Mouse (Mus musculus) hindbrain, postnatal 0 days (tissue): ENCODE data around the gene Tex12. TPM values are rescaled to one million over a fixed set of nuclear protein-coding genes. Genes with fewer than 3 reads are reported as not detected.

Experiments used
- ATAC-seq: fragments of 200-750 bp; cut with Nextera tagmentation; 2 replicates; pipeline ENCODE4 v1.8.0; 2017; ENCODE audit warnings: mild to moderate bottlenecking, moderate TSS enrichment, moderate library complexity
- DNase-seq: peaks from one replicate; pipeline ENCODE4 v3.0.0-alpha.2; 2015; ENCODE audit warnings: low spot score
- H3K27ac ChIP-seq: fragments of 300-500 bp; sonication (generic); 2 replicates; pipeline ENCODE4 v1.5.1; 2014; ENCODE audit warnings: mild to moderate bottlenecking
- H3K27me3 ChIP-seq: fragments of 300-500 bp; sonication (generic); 2 replicates; pipeline ENCODE4 v1.6.1; 2014; ENCODE audit warnings: low read length, mixed read lengths; ENCODE audit not compliant: insufficient read depth
- H3K36me3 ChIP-seq: fragments of 300-500 bp; sonication (generic); 2 replicates; pipeline ENCODE4 v1.6.1; 2014; ENCODE audit warnings: low read length, mixed read lengths; ENCODE audit not compliant: insufficient read depth
- H3K4me1 ChIP-seq: fragments of 300-500 bp; sonication (generic); 2 replicates; pipeline ENCODE4 v1.6.1; 2014; ENCODE audit warnings: antibody characterized with exemption, low read length, mixed read lengths; ENCODE audit not compliant: insufficient read depth
- H3K4me2 ChIP-seq: fragments of 300-500 bp; sonication (generic); 2 replicates; pipeline ENCODE4 v1.6.1; 2014; ENCODE audit warnings: low read depth, mild to moderate bottlenecking, low read length, moderate library complexity, mixed read lengths
- H3K4me3 ChIP-seq: fragments of 300-500 bp; sonication (generic); 2 replicates; pipeline ENCODE4 v1.5.1; 2014; ENCODE audit warnings: low read length
- H3K9ac ChIP-seq: fragments of 300-500 bp; sonication (generic); replicated peaks from 2 replicates; pipeline ENCODE4 v1.6.1; 2014; ENCODE audit warnings: mild to moderate bottlenecking, low read length, moderate library complexity, mixed read lengths
- H3K9me3 ChIP-seq: fragments of 300-500 bp; sonication (generic); 2 replicates; pipeline ENCODE4 v1.6.1; 2016; ENCODE audit warnings: low read length, mixed read lengths
- CTCF ChIP-seq: IDR thresholded peaks from 2 replicates; pipeline ENCODE4 v1.5.1; 2016; ENCODE audit warnings: antibody characterized with exemption, control low read depth, low read depth
- WGBS: fragments of 180-500 bp; shearing (Covaris S2); extraction: QIAGEN DNeasy Blood & Tissue Kit; methylation state at CpG from one replicate; pipeline ENCODE4 v1.1.7; 2014; 5-methylcytosine and 5-hydroxymethylcytosine counted together
- polyA plus RNA-seq: library from polyadenylated mRNA; unstranded; fragments of >200 nt; fragmentation: Nextera tagmentation; extraction: Ambion mirVana; gene quantifications from 2 replicates; pipeline ENCODE4 v1.2.1, GENCODE M21; 2015
- total RNA-seq: library from RNA; depleted of rRNA; stranded (reverse); fragments of >200 nt; gene quantifications from 2 replicates; pipeline ENCODE4 v1.2.3, GENCODE M21; 2014

Tex12 gene
- total and polyA plus RNA-seq, 2 experiments from 2014 or later: 0.21 TPM; not detected in 1

GRCm38 (mm10) chr9:50561918-50562360, 814 bp upstream of the Tex12 start:
- H3K27ac ChIP-seq: no peak overlapping the region
- H3K27me3 ChIP-seq: no peaks in the 10 kb centered on the region
- no peak for TF ChIP-seq CTCF
- DNase-seq: no peak
- no peak for ATAC-seq
- H3K9ac ChIP-seq: no peak overlapping the region
- H3K9me3 ChIP-seq: no peaks in the 10 kb centered on the region
- WGBS: 84% methylated on average over 2 of the region's 2 CpGs
- H3K4me3 ChIP-seq: no peak overlapping the region
- no peaks in the 10 kb centered on the region for H3K4me1 ChIP-seq
- H3K36me3 ChIP-seq: no peaks in the 10 kb centered on the region
- H3K4me2 ChIP-seq: no peak overlapping the region

GRCm38 (mm10) chr9:50555094-50555446, 6.1 kb downstream of the Tex12 start, which contains the start of gene Bco2:
Gene Bco2, minus strand, starts transcription at chr9:50555181.
- DNase-seq (no peak), ATAC-seq (peak; percentile 58; the same call in 1 of the 2 replicates)
- no peaks in the 10 kb centered on the region for H3K27me3 ChIP-seq
- H3K36me3 ChIP-seq: no peaks in the 10 kb centered on the region
- no peak for TF ChIP-seq CTCF
- 17% methylated on average over 2 of the region's 2 CpGs for WGBS
- H3K4me1 ChIP-seq: no peaks in the 10 kb centered on the region; the same call in 1 of the 2 replicates
- peak within 1 kb of the TSS; percentile 53 for H3K4me2 ChIP-seq
- H3K9ac ChIP-seq: peak within 1 kb of the TSS; percentile 33; the same call in 1 of the 2 replicates
- H3K27ac ChIP-seq: peak within 1 kb of the TSS; percentile 79
- peak within 1 kb of the TSS; percentile 27 for H3K4me3 ChIP-seq
- no peaks in the 10 kb centered on the region for H3K9me3 ChIP-seq

- WGBS: 20% methylated on average over 12 of the region's 12 CpGs
- H3K27me3 ChIP-seq: no peaks in the 10 kb centered on the region
- no peaks in the 10 kb centered on the region for H3K36me3 ChIP-seq
- H3K27ac ChIP-seq: peak within 1 kb of the TSS; percentile 79
- DNase-seq (peak; percentile 86), ATAC-seq (peak; percentile 99)
- H3K9ac ChIP-seq: peak within 1 kb of the TSS; percentile 33; the same call in 1 of the 2 replicates
- H3K4me1 ChIP-seq: no peaks in the 10 kb centered on the region; the same call in 1 of the 2 replicates
- peak within 1 kb of the TSS; percentile 53 for H3K4me2 ChIP-seq
- H3K4me3 ChIP-seq: peak within 1 kb of the TSS; percentile 27
- TF ChIP-seq CTCF: no peak
- H3K9me3 ChIP-seq: no peaks in the 10 kb centered on the region
These were observed 6.7 kb downstream of the Tex12 start, which contains the start of gene Il18 for GRCm38 (mm10) chr9:50554241-50555093. Gene Il18, plus strand, starts transcription at chr9:50554827.

- WGBS: 78% methylated on average over 2 of the region's 2 CpGs
- no peak for TF ChIP-seq CTCF
- DNase-seq: no peak
These were observed 7.6 kb downstream of the Tex12 start for GRCm38 (mm10) chr9:50553547-50553946.

GRCm38 (mm10) chr9:50552206-50552605, 8.9 kb downstream of the Tex12 start:
- Histone ChIP-seq H3K9ac (no peak overlapping the region), H3K27me3 (no peaks in the 10 kb centered on the region), H3K4me3 (no peak overlapping the region), H3K4me2 (no peak overlapping the region), H3K27ac (no peak overlapping the region), H3K9me3 (no peaks in the 10 kb centered on the region), H3K36me3 (no peaks in the 10 kb centered on the region), H3K4me1 (no peaks in the 10 kb centered on the region; the same call in 1 of the 2 replicates)
- 85% methylated on average over 5 of the region's 5 CpGs for WGBS
- no peak for DNase-seq
- TF ChIP-seq CTCF: no peak
- ATAC-seq: no peak

More at GRCm38 (mm10) chr9:50553547-50553946, 7.6 kb downstream of the Tex12 start:
- no peak overlapping the region; the same call in 1 of the 2 replicates for H3K27ac ChIP-seq
- H3K9me3 ChIP-seq: no peaks in the 10 kb centered on the region
- ATAC-seq: no peak
- no peak overlapping the region for H3K9ac ChIP-seq
- no peak overlapping the region for H3K4me2 ChIP-seq
- no peaks in the 10 kb centered on the region for H3K36me3 ChIP-seq
- no peak overlapping the region for H3K4me3 ChIP-seq
- H3K27me3 ChIP-seq: no peaks in the 10 kb centered on the region
- no peaks in the 10 kb centered on the region; the same call in 1 of the 2 replicates for H3K4me1 ChIP-seq

GRCm38 (mm10) chr9:50548936-50549335, 12.2 kb downstream of the Tex12 start:
- DNase-seq (no peak), ATAC-seq (no peak)
- no peaks in the 10 kb centered on the region for H3K9me3 ChIP-seq

More at GRCm38 (mm10) chr9:50548936-50549335, 12.2 kb downstream of the Tex12 start:
- no peak overlapping the region for H3K9ac ChIP-seq
- H3K27ac ChIP-seq: no peak overlapping the region
- no peak overlapping the region for H3K4me2 ChIP-seq
- 89% methylated on average over 4 of the region's 4 CpGs for WGBS
- TF ChIP-seq CTCF: no peak
- H3K27me3 ChIP-seq: no peaks in the 10 kb centered on the region
- no peak overlapping the region for H3K4me3 ChIP-seq
- H3K4me1 ChIP-seq: no peaks in the 10 kb centered on the region
- H3K36me3 ChIP-seq: no peaks in the 10 kb centered on the region
